Mouse (Mus musculus) heart, adult 9 months (tissue): ENCODE data around the gene Dnajc6.

Experiments
- DNase-seq, 2 experiments: peaks; one replicate each; pipeline ENCODE4 v3.0.0; 2022; ENCODE audit warnings: low spot score in 2 of 2

The Dnajc6 gene

GRCm38 (mm10) chr4:101507571-101508422, 11.3 kb downstream of the Dnajc6 start:
- DNase-seq, result peak; percentile 5 to 6

GRCm38 (mm10) chr4:101508431-101508830, 12.0 kb downstream of the Dnajc6 start:
- no peak for DNase-seq

- DNase-seq, result no peak
These were observed 12.6 kb downstream of the Dnajc6 start for GRCm38 (mm10) chr4:101508851-101509577.

- DNase-seq, result no peak
These were observed 13.9 kb downstream of the Dnajc6 start for GRCm38 (mm10) chr4:101510111-101510903.

- no peak for DNase-seq
These were observed 14.4 kb downstream of the Dnajc6 start for GRCm38 (mm10) chr4:101510904-101511210.

GRCm38 (mm10) chr4:101511768-101512521, 15.5 kb downstream of the Dnajc6 start:
- no peak for DNase-seq

GRCm38 (mm10) chr4:101513251-101513650, 16.8 kb downstream of the Dnajc6 start:
- no peak for DNase-seq

- DNase-seq, result no peak
These were observed 19.4 kb downstream of the Dnajc6 start for GRCm38 (mm10) chr4:101515853-101516252.

GRCm38 (mm10) chr4:101516434-101517168, 20.2 kb downstream of the Dnajc6 start:
- no peak for DNase-seq

- DNase-seq, result no peak
These were observed 35.5 kb downstream of the Dnajc6 start for GRCm38 (mm10) chr4:101531901-101532300.

GRCm38 (mm10) chr4:101540516-101540915, 44.1 kb downstream of the Dnajc6 start:
- DNase-seq, result no peak

GRCm38 (mm10) chr4:101549958-101550591, 53.6 kb downstream of the Dnajc6 start:
- DNase-seq, result no peak

GRCm38 (mm10) chr4:101550671-101551161, 54.3 kb downstream of the Dnajc6 start:
- no peak for DNase-seq

GRCm38 (mm10) chr4:101551425-101551824, 55.0 kb downstream of the Dnajc6 start:
- no peak for DNase-seq

GRCm38 (mm10) chr4:101552372-101552771, 55.9 kb downstream of the Dnajc6 start:
- no peak for DNase-seq

- no peak for DNase-seq
These were observed 58.6 kb downstream of the Dnajc6 start for GRCm38 (mm10) chr4:101555016-101555415.

- no peak for DNase-seq
These were observed 63.7 kb downstream of the Dnajc6 start for GRCm38 (mm10) chr4:101560137-101560536.

GRCm38 (mm10) chr4:101562836-101563235, 66.4 kb downstream of the Dnajc6 start:
- DNase-seq, result no peak

GRCm38 (mm10) chr4:101563607-101564006, 67.2 kb downstream of the Dnajc6 start:
- DNase-seq, result no peak

GRCm38 (mm10) chr4:101564746-101565417, 68.4 kb downstream of the Dnajc6 start:
- DNase-seq, result no peak
